Mouse (Mus musculus): ENCODE measurements around the gene Thbs2. TPM values are rescaled to one million over a fixed set of nuclear protein-coding genes. Genes with fewer than 3 reads are reported as not detected.

The Thbs2 gene
- polyA plus RNA-seq, 1 experiment from 2014 or later, result 1.4 TPM

Other genes with a start within 250 kb of the Thbs2 start
- gene Wdr27, start 248.9 kb upstream of the Thbs2 start, polyA plus RNA-seq (2016; fragmentation: Nextera tagmentation; extraction: Ambion mirVana), result 5.1 and 5.7 TPM in 2 replicates
- gene 1600012H06Rik, start 248.9 kb upstream of the Thbs2 start, polyA plus RNA-seq (2016; fragmentation: Nextera tagmentation; extraction: Ambion mirVana), result 25.9 and 26.1 TPM in 2 replicates